16 mouse cellular contexts compared by ENCODE assay signal in genomic region chr4:134268102-134268655, GRCm38 (mm10). TPM values are rescaled to one million over a fixed set of nuclear protein-coding genes. Genes with fewer than 3 reads are reported as not detected.
DNase-seq lines count a peak whose midpoint lies in the region; ATAC-seq and TF ChIP-seq lines count a peak whose summit lies in the region.
"Had no signal": no experiment of that assay in that cellular context is flagged by ENCODE, and none has a peak within 500 bp of the region (broad histone marks: within the 10 kb centered on the region; RNA-seq: fewer than 3 reads in every experiment).

No protein-coding gene starts in this region.

- H3K27ac ChIP-seq in gastrocnemius, adult 2 months, result no peak overlapping the region
- no peak overlapping the region for H3K27ac ChIP-seq in layer of hippocampus, adult 2 months
- H3K27ac ChIP-seq: forebrain, embryonic 12.5 days; hindbrain, embryonic 15.5 days; limb, embryonic 15.5 days; lung, embryonic 15.5 days; midbrain, embryonic 12.5 days had no signal

- no peak overlapping the region for H3K4me3 ChIP-seq in gastrocnemius, adult 2 months
- H3K4me3 ChIP-seq in layer of hippocampus, adult 2 months, result no peak overlapping the region
- H3K4me3 ChIP-seq: forebrain, embryonic 12.5 days; hindbrain, embryonic 15.5 days; limb, embryonic 15.5 days; lung, embryonic 15.5 days; midbrain, embryonic 12.5 days had no signal

- ATAC-seq in cerebellum, adult (ENCODE audit: insufficient number of reproducible peaks, low FRiP score, low TSS enrichment), result no peak

- intact Hi-C loops in gastrocnemius, adult 2 months (cut with DNase I), result loop anchor here (10.0 kb wide), 1 partner anchor 207 kb away; no protein-coding TSS in a partner anchor
- intact Hi-C loops in gastrocnemius, postnatal 36 days (cut with DNase I), result loop anchor here (5.0 kb wide), 1 partner anchor 109 kb away; no protein-coding TSS in a partner anchor

- no peak for DNase-seq in gastrocnemius, adult 2 months
- DNase-seq in gastrocnemius, postnatal 36 days, result no peak
- DNase-seq in layer of hippocampus, adult 2 months (ENCODE audit: low spot score in 2 of 2), result no peak
- no peak for DNase-seq in layer of hippocampus, adult 18-20 months (ENCODE audit: low spot score in 2 of 2)
- DNase-seq in thymus, postnatal 4 days, result peak; percentile 10
- no peak for DNase-seq in thymus, postnatal 25 days
- DNase-seq in ovary, postnatal 10 days (ENCODE audit: low spot score), result no peak
- DNase-seq: adrenal gland, adult 8-10 months; cerebellum, adult 2 months; thymus, adult 18-20 months had no signal

- peak; percentile 45 for TF ChIP-seq CTCF in gastrocnemius, adult 2 months (IDR thresholded peaks at IDR 0.05)
- peak; percentile 53 for TF ChIP-seq CTCF in layer of hippocampus, adult 2 months (conservative IDR thresholded peaks at IDR 0.05)

RNA-seq across cellular contexts. Expression of gene Grrp1, which starts 14.3 kb away (rescaled TPM):
- total RNA-seq in gastrocnemius, adult 2 months (2021), result 1 to 10 TPM; 1.7 to 3.1 TPM
- 1 to 10 TPM; 2.4 to 3.6 TPM for total RNA-seq in gastrocnemius, postnatal 36 days (2021)
- 1 to 10 TPM; 2.7 to 4.0 TPM for total RNA-seq in layer of hippocampus, adult 2 months (2021)
- 1 to 10 TPM; 1.6 to 1.7 TPM for total RNA-seq in layer of hippocampus, adult 18-20 months (2021)

RNA-seq across cellular contexts. Expression of gene Pdik1l, which starts 19.5 kb away (rescaled TPM):
- total RNA-seq in gastrocnemius, adult 2 months (2021), result 1 to 10 TPM; 3.2 TPM
- total RNA-seq in gastrocnemius, postnatal 36 days (2021), result 1 to 10 TPM; 2.2 to 4.3 TPM
- total RNA-seq in layer of hippocampus, adult 2 months (2021), result 10 to 100 TPM; 16.9 to 18.6 TPM
- 10 to 100 TPM; 16.4 to 17.8 TPM for total RNA-seq in layer of hippocampus, adult 18-20 months (2021)

RNA-seq across cellular contexts. Expression of gene Gm30191, which starts 21.4 kb away (rescaled TPM):
- total RNA-seq in gastrocnemius, adult 2 months (2021), result not detected
- not detected for total RNA-seq in gastrocnemius, postnatal 36 days (2021)
- total RNA-seq in layer of hippocampus, adult 2 months (2021), result not detected
- not detected for total RNA-seq in layer of hippocampus, adult 18-20 months (2021)
- total RNA-seq: adrenal gland, adult 8-10 months had no signal

RNA-seq across cellular contexts. Expression of gene Zfp593, which starts 22.8 kb away (rescaled TPM):
- total RNA-seq in gastrocnemius, adult 2 months (2021), result 1 to 10 TPM; 4.8 to 6.4 TPM
- 1 to 10 TPM; 4.5 to 4.7 TPM for total RNA-seq in gastrocnemius, postnatal 36 days (2021)
- 10 to 100 TPM in 1 of 2 experiments, 1 to 10 TPM in 1; 9.0 to 10.0 TPM for total RNA-seq in layer of hippocampus, adult 2 months (2021)
- 10 to 100 TPM; 11.9 to 12.2 TPM for total RNA-seq in layer of hippocampus, adult 18-20 months (2021)

RNA-seq across cellular contexts. Expression of gene E130218I03Rik, which starts 24.7 kb away (rescaled TPM):
- total RNA-seq in gastrocnemius, adult 2 months (2021), result under 1 TPM in 1 of 2 experiments, not detected in 1; 0.26 TPM
- not detected for total RNA-seq in gastrocnemius, postnatal 36 days (2021)
- not detected for total RNA-seq in layer of hippocampus, adult 2 months (2021)
- total RNA-seq in layer of hippocampus, adult 18-20 months (2021), result not detected
- total RNA-seq: adrenal gland, adult 8-10 months had no signal
